Mouse (Mus musculus) megakaryocyte-erythroid progenitor cell, adult 5-6 weeks (primary cell): ENCODE data around the gene Trip11. TPM values are rescaled to one million over a fixed set of nuclear protein-coding genes. Genes with fewer than 3 reads are reported as not detected.

Experiments
- ATAC-seq: replicated peaks from 2 replicates; pipeline ENCODE4 v1.8.0; 2016; ENCODE audit warnings: mild to moderate bottlenecking, inconsistent platforms; ENCODE audit not compliant: severe bottlenecking, poor library complexity, low FRiP score, low TSS enrichment
- total RNA-seq, 2 experiments: library from RNA; stranded (forward) in 1 of 2; stranded (reverse) in 1 of 2; fragments of 200-1000, 215-1000 nt in 1 of 2; fragments of >200 nt in 1 of 2; fragmentation: Nextera tagmentation in 1 of 2; gene quantifications; 2 replicates each; pipeline ENCODE4 v1.2.3; 2014 to 2017

The Trip11 gene
- total RNA-seq, 2 experiments from 2014 or later: 31.2 to 31.7 TPM

- ATAC-seq: no peak
Measured at GRCm38 (mm10) chr12:101792684-101793083, 120.4 kb downstream of the Trip11 start.

GRCm38 (mm10) chr12:101789767-101790166, 123.3 kb downstream of the Trip11 start:
- peak; percentile 84 for ATAC-seq

GRCm38 (mm10) chr12:101789250-101789649, 123.8 kb downstream of the Trip11 start:
- no peak for ATAC-seq

Other genes starting within 250 kb of the Trip11 start
- gene Tc2n, start 194.7 kb downstream of the Trip11 start, total RNA-seq (2014; fragmentation: Nextera tagmentation): not detected in 2 replicates
- gene Tc2n, start 194.7 kb downstream of the Trip11 start, total RNA-seq (2017): not detected in 2 replicates
- gene Fbln5, start 94.2 kb downstream of the Trip11 start, total RNA-seq (2014; fragmentation: Nextera tagmentation): not detected in 2 replicates
- not detected in 2 replicates for gene Fbln5, start 94.2 kb downstream of the Trip11 start, total RNA-seq (2017)
- gene Atxn3, start 45.0 kb upstream of the Trip11 start, total RNA-seq (2014; fragmentation: Nextera tagmentation): 18.9 and 24.3 TPM in 2 replicates
- gene Atxn3, start 45.0 kb upstream of the Trip11 start, total RNA-seq (2017): 46.3 and 70.9 TPM in 2 replicates
- 52.6 and 65.5 TPM in 2 replicates for gene Cpsf2, start 62.7 kb upstream of the Trip11 start, total RNA-seq (2014; fragmentation: Nextera tagmentation)
- 99.1 and 106 TPM in 2 replicates for gene Cpsf2, start 62.7 kb upstream of the Trip11 start, total RNA-seq (2017)
- not detected in 2 replicates for gene Slc24a4, start 215.5 kb upstream of the Trip11 start, total RNA-seq (2014; fragmentation: Nextera tagmentation)
- not detected in 2 replicates for gene Slc24a4, start 215.5 kb upstream of the Trip11 start, total RNA-seq (2017)